Mouse (Mus musculus): Measurements from ENCODE around the gene Cacna1i.

The Cacna1i gene

GRCm38 (mm10) chr15:80327743-80328540 is 40.9 kb downstream of the Cacna1i start:
- peak; percentile 57 for DNase-seq (ENCODE audit: low read depth, low spot score)

GRCm38 (mm10) chr15:80330276-80330675 is 43.2 kb downstream of the Cacna1i start:
- no peak for DNase-seq (ENCODE audit: low read depth, low spot score)

- DNase-seq (ENCODE audit: low read depth, low spot score), result no peak
Observed at GRCm38 (mm10) chr15:80334766-80335165, 47.7 kb downstream of the Cacna1i start.

GRCm38 (mm10) chr15:80335196-80335595 is 48.2 kb downstream of the Cacna1i start:
- no peak for DNase-seq (ENCODE audit: low read depth, low spot score)

- DNase-seq (ENCODE audit: low read depth, low spot score), result peak; percentile 46
Observed at GRCm38 (mm10) chr15:80340348-80340747, 53.3 kb downstream of the Cacna1i start.

- DNase-seq (ENCODE audit: low read depth, low spot score), result no peak
Observed at GRCm38 (mm10) chr15:80342394-80342793, 55.4 kb downstream of the Cacna1i start.

- DNase-seq (ENCODE audit: low read depth, low spot score), result no peak
Observed at GRCm38 (mm10) chr15:80343031-80343430, 56.0 kb downstream of the Cacna1i start.

- DNase-seq (ENCODE audit: low read depth, low spot score), result no peak
Observed at GRCm38 (mm10) chr15:80343731-80344130, 56.7 kb downstream of the Cacna1i start.

- DNase-seq (ENCODE audit: low read depth, low spot score), result no peak
Observed at GRCm38 (mm10) chr15:80346510-80346909, 59.5 kb downstream of the Cacna1i start.

- DNase-seq (ENCODE audit: low read depth, low spot score), result no peak
Observed at GRCm38 (mm10) chr15:80350431-80350830, 63.4 kb downstream of the Cacna1i start.

- no peak for DNase-seq (ENCODE audit: low read depth, low spot score)
Observed at GRCm38 (mm10) chr15:80358798-80359197, 71.8 kb downstream of the Cacna1i start.

GRCm38 (mm10) chr15:80361780-80362508 is 74.9 kb downstream of the Cacna1i start:
- no peak for DNase-seq (ENCODE audit: low read depth, low spot score)

- DNase-seq (ENCODE audit: low read depth, low spot score), result no peak
Observed at GRCm38 (mm10) chr15:80362509-80363172, 75.6 kb downstream of the Cacna1i start.

- no peak for DNase-seq (ENCODE audit: low read depth, low spot score)
Observed at GRCm38 (mm10) chr15:80363821-80364715, 77.0 kb downstream of the Cacna1i start.

GRCm38 (mm10) chr15:80366899-80367298 is 79.9 kb downstream of the Cacna1i start:
- DNase-seq (ENCODE audit: low read depth, low spot score), result no peak

- no peak for DNase-seq (ENCODE audit: low read depth, low spot score)
Observed at GRCm38 (mm10) chr15:80373219-80373964, 86.4 kb downstream of the Cacna1i start.

- DNase-seq (ENCODE audit: low read depth, low spot score), result peak; percentile 21
Observed at GRCm38 (mm10) chr15:80374854-80375253, 87.8 kb downstream of the Cacna1i start.

GRCm38 (mm10) chr15:80387185-80387584 is 100.1 kb downstream of the Cacna1i start:
- no peak for DNase-seq (ENCODE audit: low read depth, low spot score)

GRCm38 (mm10) chr15:80391791-80392190 is 104.8 kb downstream of the Cacna1i start:
- DNase-seq (ENCODE audit: low read depth, low spot score), result peak; percentile 15

- DNase-seq (ENCODE audit: low read depth, low spot score), result no peak
Observed at GRCm38 (mm10) chr15:80395035-80395434, 108.0 kb downstream of the Cacna1i start.

- no peak for DNase-seq (ENCODE audit: low read depth, low spot score)
Observed at GRCm38 (mm10) chr15:80399451-80399850, 112.4 kb downstream of the Cacna1i start.

Measured in R1 (cell line).